Comparison of ENCODE assay signal across 8 mouse cellular contexts in genomic region chr7:100227158-100227875, GRCm38 (mm10). TPM values are rescaled to one million over a fixed set of nuclear protein-coding genes. Genes with fewer than 3 reads are reported as not detected.
A peak's percentile ranks its signal among the peaks of the same experiment; 100 is the strongest.
DNase-seq lines count a peak whose midpoint lies in the region; ATAC-seq and TF ChIP-seq lines count a peak whose summit lies in the region.

Pgm2l1 (plus strand) TSS chr7:100227394.

- peak within 1 kb of the TSS; percentile 80 for H3K9ac ChIP-seq in ES-E14 (ENCODE audit: insufficient read depth, low read depth, low read length, poor library complexity, severe bottlenecking)
- H3K9ac ChIP-seq in forebrain, embryonic 15.5 days (replicated peaks): peak within 1 kb of the TSS; percentile 91

- TF ChIP-seq CTCF in lung, adult 2 months (IDR thresholded peaks at IDR 0.05; ENCODE audit: insufficient read depth, low read length): no peak

- peak within 1 kb of the TSS; percentile 91 for H3K4me2 ChIP-seq in forebrain, embryonic 15.5 days (replicated peaks)

- intact Hi-C loops in heart, postnatal 25 days (cut with DNase I): loop anchor here (2.0 kb wide), 1 partner anchor 105 kb away; no protein-coding TSS in a partner anchor

- in situ Hi-C loops in ES-E14 (cut with MboI; ENCODE audit: low sequenced_read_pairs in 2 of 2, unreplicated experiment in 2 of 2): no loop called here

- under 1% methylated on average over 63 of the region's 72 CpGs for WGBS in forebrain, embryonic 15.5 days
- 1% methylated on average over 67 of the region's 72 CpGs for WGBS in lung, adult 2 months

- no peaks in the 10 kb centered on the region for H3K36me3 ChIP-seq in ES-E14 (ENCODE audit: control insufficient read depth, insufficient read depth, low read length, poor library complexity, severe bottlenecking)
- H3K36me3 ChIP-seq in forebrain, embryonic 15.5 days: no peaks in the 10 kb centered on the region

- no peaks in the 10 kb centered on the region for H3K27me3 ChIP-seq in forebrain, embryonic 15.5 days

- peak within 1 kb of the TSS; percentile 82 for H3K27ac ChIP-seq in ES-E14 (ENCODE audit: insufficient read depth, low read depth, low read length, poor library complexity, severe bottlenecking)
- H3K27ac ChIP-seq in forebrain, embryonic 15.5 days (replicated peaks): peak within 1 kb of the TSS; percentile 93

- no peaks in the 10 kb centered on the region; a peak in 1 of 4 replicates for H3K4me1 ChIP-seq in ES-E14 (ENCODE audit: control insufficient read depth in 2 of 2, insufficient read depth in 2 of 2, low read length in 2 of 2, poor library complexity in 1 of 2)
- peaks cover 20% of the 10 kb centered on the region for H3K4me1 ChIP-seq in forebrain, embryonic 15.5 days
- peaks cover 3% of the 10 kb centered on the region; the same call in 1 of the 2 replicates for H3K4me1 ChIP-seq in lung, adult 2 months (ENCODE audit: control insufficient read depth, insufficient read depth, low read length)

- no peaks in the 10 kb centered on the region for H3K9me3 ChIP-seq in ES-E14 (ENCODE audit: control insufficient read depth, insufficient read depth, low read depth, low read length)
- H3K9me3 ChIP-seq in forebrain, embryonic 15.5 days: no peaks in the 10 kb centered on the region

- DNase-seq in ES-E14 (ENCODE audit: low read depth, low spot score): peak; percentile 96
- DNase-seq in cerebellum, adult 11-12 months: peak; percentile 97
- DNase-seq in heart, postnatal 25 days (ENCODE audit: low spot score): peak; percentile 94
- peak; percentile 95 to 98 for DNase-seq in layer of hippocampus, adult 18-20 months (ENCODE audit: low spot score in 2 of 2)
- DNase-seq in lung, adult 2 months: peak; percentile 96
- peak; percentile 98 for DNase-seq in thymus, adult 18-20 months

- peak; percentile 99 for ATAC-seq in forebrain, embryonic 15.5 days (replicated peaks)
- peak; percentile 96 for ATAC-seq in neutrophil, adult 5-6 weeks (ENCODE audit: extremely low read depth, insufficient number of reproducible peaks, low FRiP score, poor library complexity, severe bottlenecking)

- peak; percentile 87; the same call in 1 of the 2 replicates for TF ChIP-seq POLR2A in lung, adult 2 months (IDR thresholded peaks at IDR 0.05; ENCODE audit: borderline replicate concordance, extremely low read depth, low read depth, low read length)

- peak within 1 kb of the TSS; percentile 74 to 82 for H3K4me3 ChIP-seq in ES-E14 (ENCODE audit: insufficient read depth in 1 of 2, low read depth in 1 of 2, low read length in 2 of 2, poor library complexity in 1 of 2, severe bottlenecking in 1 of 2)
- H3K4me3 ChIP-seq in forebrain, embryonic 15.5 days: peak within 1 kb of the TSS; percentile 94
- H3K4me3 ChIP-seq in lung, adult 2 months (replicated peaks; ENCODE audit: extremely low read depth, low read depth, low read length): peak within 1 kb of the TSS; percentile 79

TF ChIP-seq in ES-E14, 5 proteins besides CTCF, POLR2A, EP300 and RAD21:
- TF ChIP-seq HCFC1 (IDR thresholded peaks at IDR 0.05; ENCODE audit: borderline replicate concordance, insufficient read depth, low read length): peak; percentile 97
- no peak for TF ChIP-seq MAFK (IDR thresholded peaks at IDR 0.05; ENCODE audit: insufficient read depth, low read depth, low read length)
- TF ChIP-seq ZNF384 (IDR thresholded peaks at IDR 0.05; ENCODE audit: low read depth, low read length): peak; percentile 40; the same call in 1 of the 2 replicates

RNA-seq across cellular contexts. Expression of gene Pgm2l1, which starts in this region (rescaled TPM):
- total RNA-seq in ES-E14 (2012; rRNA removed): 5.9 and 6.7 TPM in 2 replicates
- polyA plus RNA-seq in forebrain, embryonic 15.5 days (2015; fragmentation: Nextera tagmentation; extraction: Ambion mirVana): 13.5 and 14.5 TPM in 2 replicates
- total RNA-seq in heart, postnatal 25 days (2021): 1 to 10 TPM; 5.6 to 7.7 TPM
- 100 to 1,000 TPM; 250 to 264 TPM for total RNA-seq in layer of hippocampus, adult 18-20 months (2021)
- polyA plus RNA-seq in lung, adult 2 months (2012; rRNA removed): 4.6 and 5.0 TPM in 2 replicates
- 13.5 and 13.8 TPM in 2 replicates for total RNA-seq in neutrophil, adult 5-6 weeks (2017)

Comparison
In these comparisons a context has a peak if more than half of its experiments do, and no peak if none do; other contexts are left out.
1. Peak in every context shown above with its lines: DNase-seq, ATAC-seq, H3K4me3 ChIP-seq and H3K27ac ChIP-seq.
2. RNA of gene Pgm2l1 (total RNA-seq): 250 to 264 TPM in layer of hippocampus, adult 18-20 months; 13.5 to 13.8 TPM in neutrophil, adult 5-6 weeks, 5.6 to 7.7 TPM in heart, postnatal 25 days and 5.9 to 6.7 TPM in ES-E14; every median in the first group is over 10 times any median in the second.